Mouse (Mus musculus): Measurements from ENCODE around the gene Cybb. TPM values are rescaled to one million over a fixed set of nuclear protein-coding genes. Genes with fewer than 3 reads are reported as not detected.
"Not testable (repeated sequence)": the region's sequence is repeated elsewhere in the genome, so short reads cannot be mapped to it uniquely, and the experiment has no call there.

Gene Cybb
- total RNA-seq (2021): 1 to 10 TPM; 1.1 to 1.6 TPM

DNA sequence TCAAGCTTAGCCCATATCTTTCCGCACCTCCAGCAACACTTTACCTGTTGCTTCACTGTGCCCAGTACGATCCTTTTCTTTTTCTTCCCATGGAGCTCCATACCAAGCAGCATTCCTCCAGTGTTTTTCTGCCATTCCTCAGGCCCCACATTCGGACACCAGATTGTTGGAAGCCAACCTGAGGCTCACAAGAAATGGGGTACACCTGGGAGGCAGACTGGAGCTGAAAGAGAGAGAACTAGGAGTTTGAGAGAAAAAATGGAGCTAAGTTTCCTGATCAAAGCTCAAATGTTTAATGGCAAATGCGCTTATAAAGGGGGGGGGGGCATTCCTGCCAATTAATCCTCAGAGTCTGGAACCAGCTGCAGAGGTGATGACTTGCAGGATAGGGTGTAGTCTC lies at the start of gene Cybb:
Cybb (minus strand) TSS at position 101 of the 400 bp plus-strand sequence.
- DNase-seq: no peak
- intact Hi-C loops (cut with DNase I): no loop called here

- intact Hi-C loops (cut with DNase I): no loop called here
- DNase-seq: no peak
These were observed 49.3 kb upstream of the Cybb start for GRCm38 (mm10) chrX:9536881-9537280.

DNA sequence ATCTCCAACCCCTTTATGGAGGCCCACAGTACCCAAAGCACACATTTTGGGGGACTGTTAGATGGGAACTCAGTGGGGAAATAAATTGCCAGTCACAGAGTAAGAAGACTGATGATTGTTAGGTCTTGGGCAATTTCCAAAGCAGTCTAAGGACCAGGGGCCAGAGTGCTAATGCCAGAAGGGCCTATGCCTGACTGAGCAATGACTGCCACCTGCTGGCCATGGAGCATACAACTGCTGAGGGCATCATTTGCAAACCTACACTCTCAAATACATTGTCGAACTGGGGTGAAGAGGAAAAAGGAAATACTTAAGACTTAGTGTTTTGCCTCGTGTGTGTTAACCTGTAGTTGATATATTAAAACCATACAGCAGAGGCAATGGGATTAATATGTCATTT lies 32.4 kb upstream of the Cybb start:
- intact Hi-C loops (cut with DNase I): loop anchor here (10.0 kb wide), 1 partner anchor 195 kb away; no protein-coding TSS in a partner anchor

GRCm38 (mm10) chrX:9517531-9517930 lies 30.0 kb upstream of the Cybb start:
- intact Hi-C loops (cut with DNase I); DNase-seq: not testable (repeated sequence)

More for the DNA sequence above, 32.4 kb upstream of the Cybb start:
- peak; percentile 62 for DNase-seq

- DNase-seq; intact Hi-C loops (cut with DNase I): not testable (repeated sequence)
These were observed 12.5 kb downstream of the Cybb start for GRCm38 (mm10) chrX:9475036-9475435.

DNA sequence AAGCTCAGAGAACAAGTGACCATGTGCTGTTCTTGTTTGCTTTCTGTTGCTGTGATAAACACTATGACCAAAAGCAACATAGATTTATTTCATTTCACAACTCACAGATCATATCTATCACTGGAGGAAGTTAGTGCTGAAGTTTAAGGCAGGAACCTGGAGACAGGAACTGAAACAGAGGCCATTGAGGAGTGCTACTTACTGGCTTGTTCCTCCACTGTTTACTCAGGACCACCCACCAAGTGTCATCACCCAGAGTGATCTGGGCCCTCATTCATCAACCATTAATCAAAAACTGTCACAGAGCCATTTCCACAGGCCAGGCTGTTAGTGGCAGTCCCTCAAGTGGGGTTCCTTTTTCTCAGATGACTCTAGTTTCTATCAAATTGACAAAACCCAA lies 13.1 kb downstream of the Cybb start:
- intact Hi-C loops (cut with DNase I): no loop called here

GRCm38 (mm10) chrX:9473768-9474167 lies 13.8 kb downstream of the Cybb start:
- intact Hi-C loops (cut with DNase I): no loop called here
- DNase-seq: no peak

More for the DNA sequence above, 13.1 kb downstream of the Cybb start:
- DNase-seq: no peak

DNA sequence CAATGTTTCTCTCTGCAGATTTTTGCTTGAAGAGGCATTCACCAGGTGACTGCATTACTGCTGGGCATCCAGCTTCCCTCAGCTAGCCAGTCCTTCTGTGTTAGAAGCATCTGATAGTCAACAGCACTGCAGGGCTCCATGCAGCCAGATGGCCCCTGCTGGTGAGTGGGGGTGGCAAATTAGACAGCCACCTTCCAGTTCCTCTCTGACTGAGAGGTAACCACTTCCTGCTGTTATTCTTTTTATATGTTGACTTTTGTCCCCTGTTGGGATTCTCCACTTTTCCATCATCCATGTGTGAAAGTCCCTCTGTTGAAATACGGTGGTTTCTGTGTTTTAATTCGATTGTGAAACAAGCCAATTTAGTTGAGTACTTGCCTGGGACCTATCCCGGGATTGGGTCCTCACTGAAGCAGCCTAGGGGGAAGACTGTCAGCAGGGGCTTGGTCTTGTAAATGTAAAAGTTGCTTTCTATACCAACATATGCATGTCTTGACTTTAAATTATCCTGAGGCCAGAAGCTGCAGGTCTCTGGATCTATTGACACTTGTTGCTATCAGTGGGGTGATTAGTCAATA lies 16.7 kb downstream of the Cybb start:
- intact Hi-C loops (cut with DNase I): no loop called here
- DNase-seq: peak; percentile 0

DNA sequence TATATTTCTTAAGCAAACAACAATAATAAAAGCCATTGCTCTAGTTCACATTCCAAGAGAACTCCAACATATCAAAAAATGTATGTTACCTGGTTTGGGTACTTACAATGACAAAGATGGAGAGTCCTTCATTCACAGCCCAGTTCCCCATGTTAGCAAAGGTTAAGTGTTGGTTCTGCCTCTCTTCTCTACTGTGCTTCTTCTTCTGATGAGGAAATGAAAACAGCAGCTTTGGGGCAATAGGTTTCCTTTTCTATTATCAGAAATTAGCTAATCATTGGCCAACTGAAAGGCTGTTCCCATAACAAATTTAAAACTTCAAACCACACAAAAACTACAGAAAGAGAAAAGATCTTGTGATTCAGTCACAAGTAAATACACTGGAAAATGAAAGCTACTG lies 18.5 kb downstream of the Cybb start:
- DNase-seq: no peak
- intact Hi-C loops (cut with DNase I): no loop called here

DNA sequence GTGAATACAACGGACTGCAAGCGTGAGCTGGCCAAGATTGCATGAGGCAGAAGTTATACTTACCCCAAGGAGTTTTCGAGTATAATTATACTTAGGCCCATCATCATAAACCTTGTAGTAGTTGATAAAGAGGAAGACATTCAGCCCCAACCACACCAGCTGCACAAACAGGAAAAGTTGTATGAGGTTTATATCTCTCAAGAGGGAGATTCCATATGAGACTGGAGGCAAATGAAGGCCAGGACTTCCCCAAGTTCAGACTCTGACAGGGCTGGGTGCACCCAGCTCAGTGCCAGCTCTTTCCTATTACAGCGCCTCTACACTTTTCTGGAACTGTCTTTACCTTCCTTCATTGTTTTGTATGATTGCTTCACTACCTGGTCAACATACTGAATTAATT lies 20.6 kb downstream of the Cybb start:
- intact Hi-C loops (cut with DNase I): no loop called here
- DNase-seq: no peak

- no peak for DNase-seq
- intact Hi-C loops (cut with DNase I): no loop called here
These were observed 21.7 kb downstream of the Cybb start for GRCm38 (mm10) chrX:9465890-9466289.

DNA sequence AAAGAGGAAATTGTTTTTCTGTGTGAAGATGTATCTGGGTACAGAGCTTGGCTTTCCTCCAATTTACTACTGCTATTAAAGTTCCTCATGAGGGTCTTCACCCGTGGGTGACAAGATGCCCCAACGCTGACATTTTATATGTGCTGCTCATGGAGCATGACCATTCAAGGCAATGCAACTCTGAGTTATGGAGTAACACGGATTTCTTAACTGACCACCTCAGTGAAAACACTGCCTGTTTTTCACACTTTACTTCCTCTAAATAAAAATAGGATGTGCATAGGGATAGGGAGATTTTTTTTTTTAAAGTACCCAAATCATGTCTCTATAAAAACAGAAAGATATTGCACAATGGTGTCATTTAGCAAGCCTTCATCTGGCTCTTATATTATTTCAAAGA lies 24.9 kb downstream of the Cybb start:
- intact Hi-C loops (cut with DNase I): no loop called here

DNA sequence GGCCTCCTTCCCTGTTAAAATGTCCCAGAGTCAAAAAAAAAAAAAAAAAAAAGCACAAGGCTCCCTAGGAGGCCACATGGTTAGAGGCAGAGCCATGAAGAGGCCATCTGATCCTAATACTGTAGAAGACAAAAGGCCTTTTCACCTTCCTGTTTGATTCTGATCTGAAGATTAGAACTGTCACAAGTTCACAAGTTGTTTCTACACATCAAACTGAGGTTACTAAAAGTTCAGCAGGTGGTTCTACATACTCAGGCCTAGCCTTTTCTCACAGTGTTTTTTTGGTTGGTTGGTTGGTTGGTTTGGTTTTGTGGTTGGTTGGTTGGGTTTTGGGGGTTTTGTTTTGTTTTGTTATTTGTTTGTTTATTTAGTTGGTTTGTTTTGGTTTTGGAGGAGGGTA lies 26.2 kb downstream of the Cybb start:
- DNase-seq: no peak
- intact Hi-C loops (cut with DNase I): no loop called here

More for the DNA sequence above, 24.9 kb downstream of the Cybb start:
- no peak for DNase-seq

DNA sequence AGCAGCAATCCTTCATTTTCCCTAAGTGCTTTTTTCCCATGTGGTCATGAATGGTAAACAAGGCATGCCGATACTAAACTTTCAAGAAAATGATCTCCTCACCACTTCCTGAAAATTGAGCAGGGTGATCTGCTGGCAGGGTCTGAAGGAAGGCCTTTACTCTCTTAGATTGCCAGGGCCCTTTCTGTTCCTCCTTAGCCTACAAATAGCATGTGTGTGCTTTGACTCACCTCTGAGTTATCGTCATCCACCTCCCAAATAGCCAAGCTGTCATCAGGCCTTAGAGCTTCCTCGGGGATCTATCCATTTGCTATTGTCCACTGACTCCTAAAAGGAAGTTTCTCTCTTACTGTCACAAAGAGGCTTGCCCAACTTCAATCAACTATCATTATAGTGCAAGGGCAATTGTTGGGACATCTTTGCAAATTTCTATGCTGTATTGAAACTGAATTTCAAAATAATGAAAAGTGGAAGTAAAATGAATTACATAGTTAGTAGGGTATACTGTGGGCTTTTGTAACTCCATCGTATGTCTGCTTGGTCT lies 27.1 kb downstream of the Cybb start:
- DNase-seq: no peak
- intact Hi-C loops (cut with DNase I): no loop called here

DNA sequence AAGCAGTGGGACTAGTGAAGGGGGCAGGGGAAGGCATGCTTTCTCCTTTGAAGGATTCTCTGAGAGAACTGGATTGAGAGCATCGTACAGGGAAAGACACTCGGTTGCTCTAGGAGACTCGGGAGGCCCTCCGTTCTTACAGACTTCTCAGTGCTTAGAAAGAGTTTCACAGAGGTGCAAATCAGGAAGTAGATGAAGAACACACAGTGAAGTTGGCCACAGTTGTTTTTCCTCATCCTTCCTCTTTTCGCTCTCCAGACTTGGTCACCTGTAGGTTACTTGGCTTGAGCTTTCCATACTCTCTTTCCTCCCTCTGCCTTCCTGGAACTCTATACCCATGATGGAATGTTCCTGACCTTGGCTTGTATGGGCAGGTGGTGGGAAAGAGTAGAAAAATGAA lies 35.2 kb downstream of the Cybb start:
- intact Hi-C loops (cut with DNase I): no loop called here
- DNase-seq: no peak

DNA sequence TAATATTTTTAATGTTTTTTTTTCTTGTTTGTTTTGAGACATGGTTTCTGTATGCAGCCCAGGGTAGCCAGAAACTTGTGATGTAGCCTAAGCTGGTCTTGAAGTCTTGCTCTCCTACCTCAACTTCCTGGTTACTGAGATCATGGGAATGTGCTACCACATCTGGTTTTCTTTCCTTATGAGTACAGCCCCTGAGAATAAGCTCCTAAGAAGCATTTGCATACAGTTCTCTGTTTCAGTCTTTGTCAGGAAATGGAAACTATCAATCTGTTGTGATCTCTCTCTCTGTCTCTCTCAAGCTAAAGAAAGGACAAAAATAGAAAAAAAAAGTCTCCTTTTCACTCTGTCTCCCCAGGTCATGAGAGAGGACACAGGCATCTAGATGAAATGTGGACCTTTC lies 40.3 kb downstream of the Cybb start:
- intact Hi-C loops (cut with DNase I): no loop called here
- DNase-seq: no peak

- peak; percentile 0 for DNase-seq
- intact Hi-C loops (cut with DNase I): no loop called here
These were observed 46.5 kb downstream of the Cybb start for GRCm38 (mm10) chrX:9441102-9441501.

GRCm38 (mm10) chrX:9440556-9440955 lies 47.0 kb downstream of the Cybb start:
- DNase-seq: no peak
- intact Hi-C loops (cut with DNase I): no loop called here

DNA sequence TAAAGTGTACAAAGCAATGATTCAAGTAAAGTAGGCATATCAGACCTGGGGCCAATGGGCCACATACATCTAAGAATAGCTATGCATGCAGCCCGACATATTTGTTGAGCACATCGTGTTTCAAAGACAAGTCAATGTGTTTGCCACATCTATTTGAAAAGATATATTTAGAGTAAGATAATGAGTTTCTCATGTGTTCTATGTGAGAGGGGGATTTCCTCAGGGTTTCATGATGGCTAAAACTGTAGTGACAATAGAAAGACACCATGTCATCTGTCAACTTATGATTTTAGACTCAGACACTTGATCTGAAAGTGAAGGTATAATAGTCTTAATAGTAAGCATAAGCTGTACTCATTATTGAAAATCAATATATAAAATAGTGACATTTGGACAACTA lies 48.3 kb downstream of the Cybb start:
- intact Hi-C loops (cut with DNase I): no loop called here
- no peak for DNase-seq

DNA sequence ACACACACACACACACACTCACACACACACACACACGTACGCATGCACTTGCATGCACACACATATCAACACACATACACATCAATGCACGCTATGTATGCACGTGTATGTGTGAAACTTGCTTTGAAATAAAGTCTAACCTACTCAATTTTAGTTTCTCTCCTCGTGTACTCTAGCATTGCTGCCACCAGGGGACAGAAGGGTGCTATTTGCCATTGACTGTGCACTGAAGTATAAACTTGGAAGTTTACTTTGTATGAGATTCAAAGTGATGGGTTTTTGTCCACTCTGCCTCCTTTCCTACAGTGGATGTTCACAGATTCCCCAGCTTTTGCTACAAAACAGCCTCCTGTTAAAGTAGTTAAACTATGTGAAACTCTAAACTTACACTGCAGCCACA lies 73.7 kb downstream of the Cybb start:
- intact Hi-C loops (cut with DNase I): no loop called here
- no peak for DNase-seq

All from left cerebral cortex, postnatal 4 days (tissue).